Mouse (Mus musculus) right cerebral cortex, postnatal 25 days (tissue): ENCODE measurements around the gene Nceh1.

Source experiments
- DNase-seq: peaks from one replicate; pipeline ENCODE4 v3.0.0; 2022

Nceh1 gene

GRCm38 (mm10) chr3:27182733-27183600 lies at the start of gene Nceh1:
Nceh1 (plus strand) TSS chr3:27182965.
- DNase-seq = peak; percentile 95

- DNase-seq = no peak
Measured at GRCm38 (mm10) chr3:27140101-27140500, 42.7 kb upstream of the Nceh1 start.

GRCm38 (mm10) chr3:27143570-27143969 lies 39.2 kb upstream of the Nceh1 start:
- DNase-seq = no peak

GRCm38 (mm10) chr3:27145733-27146132 lies 37.0 kb upstream of the Nceh1 start:
- no peak for DNase-seq

- DNase-seq = no peak
Measured at GRCm38 (mm10) chr3:27153191-27153671, 29.5 kb upstream of the Nceh1 start.

- DNase-seq = peak; percentile 98
Measured at GRCm38 (mm10) chr3:27153701-27154209, 29.0 kb upstream of the Nceh1 start, which contains the start of gene Ect2. Ect2 (minus strand) TSS chr3:27153878.

- DNase-seq = no peak
Measured at GRCm38 (mm10) chr3:27154280-27154679, 28.5 kb upstream of the Nceh1 start.

- no peak for DNase-seq
Measured at GRCm38 (mm10) chr3:27155051-27155855, 27.5 kb upstream of the Nceh1 start.

- DNase-seq = no peak
Measured at GRCm38 (mm10) chr3:27155856-27156593, 26.7 kb upstream of the Nceh1 start.

GRCm38 (mm10) chr3:27156594-27156949 lies 26.2 kb upstream of the Nceh1 start:
- DNase-seq = no peak

GRCm38 (mm10) chr3:27158910-27159309 lies 23.9 kb upstream of the Nceh1 start:
- no peak for DNase-seq

- no peak for DNase-seq
Measured at GRCm38 (mm10) chr3:27161645-27162409, 20.9 kb upstream of the Nceh1 start.

GRCm38 (mm10) chr3:27162410-27162804 lies 20.4 kb upstream of the Nceh1 start:
- DNase-seq = no peak

- no peak for DNase-seq
Measured at GRCm38 (mm10) chr3:27165481-27166065, 17.2 kb upstream of the Nceh1 start.

- DNase-seq = no peak
Measured at GRCm38 (mm10) chr3:27170257-27170656, 12.5 kb upstream of the Nceh1 start.

- no peak for DNase-seq
Measured at GRCm38 (mm10) chr3:27179711-27180110, 3.1 kb upstream of the Nceh1 start.

GRCm38 (mm10) chr3:27183601-27184175 lies 923 bp downstream of the Nceh1 start:
- DNase-seq = peak; percentile 49

- no peak for DNase-seq
Measured at GRCm38 (mm10) chr3:27188386-27188785, 5.6 kb downstream of the Nceh1 start.

GRCm38 (mm10) chr3:27189320-27190261 lies 6.8 kb downstream of the Nceh1 start:
- peak; percentile 83 for DNase-seq

- DNase-seq = no peak
Measured at GRCm38 (mm10) chr3:27190865-27191264, 8.1 kb downstream of the Nceh1 start.
